Mouse (Mus musculus) activated CD4-positive, CD25-positive, alpha-beta regulatory T cell (primary cell): ENCODE measurements around the gene Trio. TPM values are rescaled to one million over a fixed set of nuclear protein-coding genes. Genes with fewer than 3 reads are reported as not detected.

Experiments
- polyA plus RNA-seq, 2 experiments: library from polyadenylated mRNA; unstranded; fragments of 100-300 nt; shearing (Covaris generic); gene quantifications; one replicate each; pipeline ENCODE4 v1.2.1; 2017

Gene Trio
- 1 to 10 TPM; 2.3 to 3.9 TPM for polyA plus RNA-seq

DNA sequence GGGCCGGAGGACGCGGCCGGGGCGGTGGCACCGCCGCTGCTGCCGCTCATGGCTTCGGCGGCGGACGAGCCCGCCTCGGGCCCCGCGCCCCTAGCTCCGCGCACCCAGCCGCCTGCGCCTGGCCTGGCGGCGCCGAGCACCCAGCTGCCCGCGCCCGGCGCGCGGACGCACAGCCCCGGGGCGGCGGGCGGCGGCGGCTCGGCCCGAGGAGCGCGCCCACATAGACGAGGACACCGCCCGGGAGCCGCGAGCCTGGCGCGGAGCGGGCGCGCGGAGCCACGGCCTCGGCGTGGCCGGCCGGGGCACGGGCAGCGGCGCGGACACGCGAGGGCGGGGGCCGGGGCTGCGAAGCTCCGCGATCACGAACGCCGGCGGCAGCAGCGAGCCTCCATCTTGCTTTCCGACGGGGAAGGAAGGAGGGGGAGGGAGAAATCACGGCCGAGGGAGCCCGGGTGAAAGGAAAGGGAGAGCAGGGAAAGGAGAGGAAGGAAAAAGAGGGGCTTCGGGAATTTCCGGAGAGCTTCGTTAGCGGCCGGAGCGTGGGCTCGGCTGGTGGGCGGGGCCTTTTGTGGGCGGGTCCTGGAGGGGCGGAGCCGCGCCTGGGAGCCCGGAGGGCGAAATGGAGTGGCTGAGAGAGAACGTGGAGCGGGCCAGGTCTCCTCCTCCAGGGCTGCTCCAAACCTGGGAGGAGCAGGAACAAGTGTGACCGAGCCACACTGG is at the start of gene Trio:
Gene Trio, minus strand, starts transcription at position 402 of the 720 bp plus-strand sequence.

GRCm38 (mm10) chr15:27681419-27682187 is 344.0 kb downstream of the Trio start, which contains the start of gene Otulinl:
TSS of gene Otulinl (minus strand) at chr15:27681579.

Other genes starting within 250 kb of the Trio start
- under 1 TPM in 1 of 2 experiments, not detected in 1; 0.02 TPM for gene Dnah5, start 177.9 kb upstream of the Trio start, polyA plus RNA-seq